Comparison of ENCODE assay signal across 13 mouse cellular contexts in genomic region chr3:98273623-98274398, GRCm38 (mm10). TPM values are rescaled to one million over a fixed set of nuclear protein-coding genes. Genes with fewer than 3 reads are reported as not detected.
DNase-seq lines count a peak whose midpoint lies in the region; ATAC-seq and TF ChIP-seq lines count a peak whose summit lies in the region.
"Had no signal": no experiment of that assay in that cellular context is flagged by ENCODE, and none has a peak within 500 bp of the region (broad histone marks: within the 10 kb centered on the region; RNA-seq: fewer than 3 reads in every experiment).

No protein-coding gene starts in this region.

- WGBS in kidney, embryonic 14.5 days, result 50% methylated on average over 11 of the region's 11 CpGs
- 57% methylated on average over 11 of the region's 11 CpGs for WGBS in forebrain, embryonic 14.5 days
- 59% methylated on average over 11 of the region's 11 CpGs for WGBS in midbrain, embryonic 12.5 days

- H3K9ac ChIP-seq in kidney, embryonic 14.5 days (ENCODE audit: low read depth, low read length), result no peak overlapping the region
- H3K9ac ChIP-seq in forebrain, embryonic 14.5 days (ENCODE audit: low read length), result no peak overlapping the region
- H3K9ac ChIP-seq in midbrain, embryonic 12.5 days (replicated peaks), result no peak overlapping the region
- H3K9ac ChIP-seq: heart, embryonic 13.5 days; liver, embryonic 15.5 days had no signal

- H3K27me3 ChIP-seq in kidney, embryonic 14.5 days (ENCODE audit: control insufficient read depth, insufficient read depth, low read length), result no peaks in the 10 kb centered on the region
- H3K27me3 ChIP-seq in forebrain, embryonic 14.5 days (replicated peaks; ENCODE audit: control insufficient read depth, insufficient read depth, low read length), result no peaks in the 10 kb centered on the region
- no peaks in the 10 kb centered on the region for H3K27me3 ChIP-seq in midbrain, embryonic 12.5 days
- H3K27me3 ChIP-seq: heart, embryonic 13.5 days; liver, embryonic 15.5 days had no signal

- TF ChIP-seq CTCF in brain, embryonic 14.5 days (IDR thresholded peaks at IDR 0.05; ENCODE audit: borderline replicate concordance, extremely low read depth, insufficient read depth, insufficient read length), result no peak

- no peaks in the 10 kb centered on the region for H3K4me1 ChIP-seq in kidney, embryonic 14.5 days (ENCODE audit: control insufficient read depth, insufficient read depth, low read length)
- no peaks in the 10 kb centered on the region for H3K4me1 ChIP-seq in forebrain, embryonic 14.5 days (ENCODE audit: control insufficient read depth, insufficient read depth, low read length)
- H3K4me1 ChIP-seq in midbrain, embryonic 12.5 days, result peaks cover 7% of the 10 kb centered on the region

- ATAC-seq in kidney, embryonic 14.5 days (ENCODE audit: low FRiP score, low TSS enrichment), result peak; percentile 57
- peak; percentile 40; the same call in 1 of the 2 replicates for ATAC-seq in forebrain, embryonic 14.5 days
- peak; percentile 66; the same call in 1 of the 2 replicates for ATAC-seq in midbrain, embryonic 12.5 days (ENCODE audit: low FRiP score, low read depth)

- no peak overlapping the region for H3K4me2 ChIP-seq in kidney, embryonic 14.5 days (replicated peaks; ENCODE audit: low read depth, low read length)
- H3K4me2 ChIP-seq in forebrain, embryonic 14.5 days (ENCODE audit: low read length), result no peak overlapping the region
- H3K4me2 ChIP-seq in midbrain, embryonic 12.5 days (replicated peaks), result no peak overlapping the region
- H3K4me2 ChIP-seq: heart, embryonic 13.5 days; liver, embryonic 15.5 days had no signal

- intact Hi-C loops in heart, postnatal 10 days (cut with DNase I), result no loop called here

- no peak for TF ChIP-seq POLR2A in brain, embryonic 14.5 days (IDR thresholded peaks at IDR 0.05; ENCODE audit: borderline replicate concordance, extremely low read depth, insufficient read depth, insufficient read length, poor library complexity, severe bottlenecking)

- H3K36me3 ChIP-seq in kidney, embryonic 14.5 days (ENCODE audit: control insufficient read depth, insufficient read depth, low read length), result no peaks in the 10 kb centered on the region
- no peaks in the 10 kb centered on the region for H3K36me3 ChIP-seq in forebrain, embryonic 14.5 days (ENCODE audit: control insufficient read depth, insufficient read depth, low read length)
- H3K36me3 ChIP-seq in midbrain, embryonic 12.5 days, result no peaks in the 10 kb centered on the region
- H3K36me3 ChIP-seq: heart, embryonic 13.5 days; liver, embryonic 15.5 days had no signal

- no peak overlapping the region for H3K27ac ChIP-seq in kidney, embryonic 14.5 days (ENCODE audit: low read depth, low read length)
- H3K27ac ChIP-seq in forebrain, embryonic 14.5 days (ENCODE audit: low read depth, low read length), result no peak overlapping the region
- H3K27ac ChIP-seq in midbrain, embryonic 12.5 days (replicated peaks), result no peak overlapping the region
- H3K27ac ChIP-seq: heart, embryonic 13.5 days; liver, embryonic 15.5 days had no signal

- no peak overlapping the region for H3K4me3 ChIP-seq in kidney, embryonic 14.5 days (ENCODE audit: low read length)
- H3K4me3 ChIP-seq in forebrain, embryonic 14.5 days (ENCODE audit: low read depth, low read length), result no peak overlapping the region
- H3K4me3 ChIP-seq in midbrain, embryonic 12.5 days, result no peak overlapping the region
- H3K4me3 ChIP-seq: heart, embryonic 13.5 days; liver, embryonic 15.5 days had no signal

- H3K9me3 ChIP-seq in kidney, embryonic 14.5 days (ENCODE audit: control insufficient read depth, low read length), result no peaks in the 10 kb centered on the region
- H3K9me3 ChIP-seq in forebrain, embryonic 14.5 days (replicated peaks; ENCODE audit: control insufficient read depth, low read length), result no peaks in the 10 kb centered on the region
- H3K9me3 ChIP-seq in midbrain, embryonic 12.5 days, result no peaks in the 10 kb centered on the region
- H3K9me3 ChIP-seq: heart, embryonic 13.5 days; liver, embryonic 15.5 days had no signal

- DNase-seq in kidney, postnatal 10 days, result no peak
- peak; percentile 62 for DNase-seq in brain, embryonic 14.5 days (ENCODE audit: low read depth)
- peak; percentile 32 for DNase-seq in forebrain, embryonic 14.5 days (ENCODE audit: low spot score)
- no peak for DNase-seq in ovary, adult 18-20 months (ENCODE audit: low spot score)
- no peak for DNase-seq in heart, postnatal 10 days
- DNase-seq: cerebellum, adult 9-11 months; kidney, adult 18-20 months; right cerebral cortex, adult 18-20 months had no signal

RNA-seq across cellular contexts. Expression of gene Hmgcs2, which starts 6.4 kb away (rescaled TPM):
- 6.4 and 6.7 TPM in 2 replicates for polyA plus RNA-seq in kidney, embryonic 14.5 days (2014; fragmentation: Nextera tagmentation; extraction: Ambion mirVana)
- polyA plus RNA-seq in brain, embryonic 14.5 days (2012; rRNA removed), result 5.3 and 9.4 TPM in 2 replicates
- polyA plus RNA-seq in forebrain, embryonic 14.5 days (2014; fragmentation: Nextera tagmentation; extraction: Ambion mirVana), result 10.2 and 14.7 TPM in 2 replicates
- 5.0 and 6.7 TPM in 2 replicates for polyA plus RNA-seq in midbrain, embryonic 12.5 days (2016; fragmentation: Nextera tagmentation; extraction: Ambion mirVana)
- total RNA-seq in heart, postnatal 10 days (2021), result 100 to 1,000 TPM; 183 to 241 TPM

RNA-seq across cellular contexts. Expression of gene Reg4, which starts 51.9 kb away (rescaled TPM):
- polyA plus RNA-seq in kidney, embryonic 14.5 days (2014; fragmentation: Nextera tagmentation; extraction: Ambion mirVana), result 0.31 TPM in 1 of 2 replicates, not detected in the other
- not detected in 2 replicates for polyA plus RNA-seq in brain, embryonic 14.5 days (2012; rRNA removed)
- polyA plus RNA-seq in forebrain, embryonic 14.5 days (2014; fragmentation: Nextera tagmentation; extraction: Ambion mirVana), result not detected in 2 replicates
- not detected in 2 replicates for polyA plus RNA-seq in midbrain, embryonic 12.5 days (2016; fragmentation: Nextera tagmentation; extraction: Ambion mirVana)
- not detected for total RNA-seq in heart, postnatal 10 days (2021)
- total RNA-seq: left cerebral cortex, adult 8-10 months had no signal
- polyA plus RNA-seq: heart, embryonic 13.5 days; liver, embryonic 15.5 days had no signal

Comparison
In these comparisons a context has a peak if more than half of its experiments do, and no peak if none do; other contexts are left out.
1. DNase-seq: peak in brain, embryonic 14.5 days (single experiment) and forebrain, embryonic 14.5 days (single experiment); none in kidney, postnatal 10 days (single experiment), ovary, adult 18-20 months (single experiment) and heart, postnatal 10 days (0 of 2).
2. Peak in every context shown above with its lines, with median percentiles within 50 percentile points of each other: ATAC-seq.